Mouse (Mus musculus) megakaryocyte progenitor cell, adult 5-6 weeks (primary cell): ENCODE results near the gene Nup93. TPM values are rescaled to one million over a fixed set of nuclear protein-coding genes. Genes with fewer than 3 reads are reported as not detected.

Experiments
- ATAC-seq: replicated peaks from 2 replicates; pipeline ENCODE4 v1.8.0; 2016; ENCODE audit warnings: mild to moderate bottlenecking, moderate TSS enrichment, inconsistent platforms; ENCODE audit not compliant: poor library complexity
- total RNA-seq, 2 experiments: library from RNA; stranded (forward) in 1 of 2; stranded (reverse) in 1 of 2; fragments of 157-497, 149-512 nt in 1 of 2; fragments of 200-1000 nt in 1 of 2; gene quantifications; 2 replicates each; pipeline versions ENCODE4 v1.2.3 to v1.2.4; 2015 to 2017

Nup93 gene
- total RNA-seq, 2 experiments from 2014 or later: 32.4 to 36.3 TPM

DNA sequence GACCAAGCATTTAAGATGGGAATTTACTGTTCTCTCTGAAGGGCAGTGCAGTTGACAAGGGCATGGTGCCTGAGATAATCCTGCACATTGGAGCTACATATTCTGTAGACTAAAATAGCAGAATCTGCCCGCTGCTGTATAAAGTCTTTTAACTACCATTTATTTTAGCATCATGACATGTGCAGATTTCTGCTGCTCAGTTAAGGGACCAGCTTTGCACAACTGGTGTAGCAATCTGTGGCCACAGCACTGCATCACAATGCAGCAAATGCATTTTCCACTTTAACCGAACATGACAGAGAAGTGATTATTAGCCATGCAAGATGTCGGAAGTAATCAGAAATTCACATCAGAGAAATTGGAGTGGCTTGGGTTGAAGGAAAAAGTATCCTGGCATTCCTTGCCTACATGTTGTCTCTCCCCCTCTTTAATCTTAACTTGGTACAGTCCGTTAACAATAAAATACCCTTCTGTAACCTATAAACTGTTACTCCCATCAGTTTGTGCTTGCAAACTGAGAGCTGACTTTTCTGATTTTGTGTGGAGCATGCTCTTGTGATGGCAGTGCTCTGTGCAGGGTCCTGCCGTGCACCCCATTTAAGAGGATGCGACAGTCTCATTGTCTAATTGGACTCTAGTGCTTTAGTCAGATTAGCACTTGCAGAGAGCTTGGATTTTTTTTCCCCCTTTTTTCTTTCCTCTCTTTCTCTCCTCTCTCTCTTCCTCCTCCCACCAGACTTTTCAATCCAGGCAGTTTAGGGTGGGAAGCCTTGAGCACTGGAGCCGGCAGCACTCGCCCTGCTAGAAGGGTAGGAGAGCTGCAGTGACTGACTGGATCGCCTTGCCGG, 52.2 kb downstream of the Nup93 start:
- no peak for ATAC-seq

DNA sequence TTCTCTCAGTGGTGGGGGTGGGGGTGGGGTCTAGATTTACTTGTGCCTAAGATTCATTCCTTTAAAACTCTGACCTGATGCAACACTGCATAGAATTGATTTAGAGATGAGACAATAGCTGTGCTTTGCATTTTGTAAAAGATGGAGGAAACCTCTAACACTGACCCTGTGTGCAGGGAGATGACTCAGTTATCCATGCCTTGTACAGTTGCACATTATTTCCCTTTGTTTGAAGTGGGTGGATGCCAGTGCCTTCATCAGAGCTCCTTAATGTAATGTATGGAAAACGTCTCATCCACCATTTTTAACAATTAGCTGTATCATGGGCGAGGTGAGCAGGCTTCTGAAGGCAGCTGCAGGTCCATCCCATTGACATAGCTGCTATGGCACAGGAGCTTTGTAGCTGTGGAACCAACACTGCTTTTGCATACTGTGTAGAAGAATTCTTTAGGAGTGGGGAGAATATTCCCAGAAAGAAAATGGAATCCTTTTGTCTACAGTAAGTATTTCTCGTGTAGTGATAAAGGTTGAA, 54.1 kb downstream of the Nup93 start:
- ATAC-seq: no peak

DNA sequence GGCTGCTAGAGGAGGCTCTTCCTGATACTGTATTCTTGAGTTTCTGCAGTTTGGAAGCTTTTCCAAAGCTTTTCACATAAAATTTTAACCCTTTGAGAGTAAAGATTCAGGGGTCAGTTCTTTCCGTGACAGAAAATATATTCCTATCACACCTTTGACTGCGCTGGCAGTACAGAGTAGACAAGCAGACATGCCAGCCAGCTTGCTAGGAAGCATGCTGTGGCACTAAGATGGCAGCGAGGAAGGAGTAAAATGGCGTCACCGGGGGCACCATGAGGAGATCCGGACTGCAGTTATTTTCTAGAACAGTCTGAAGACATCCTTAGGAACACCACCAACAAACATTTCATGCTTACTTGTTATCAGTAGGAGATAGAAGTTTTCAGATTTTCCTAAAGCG, 55.9 kb downstream of the Nup93 start:
- no peak for ATAC-seq

DNA sequence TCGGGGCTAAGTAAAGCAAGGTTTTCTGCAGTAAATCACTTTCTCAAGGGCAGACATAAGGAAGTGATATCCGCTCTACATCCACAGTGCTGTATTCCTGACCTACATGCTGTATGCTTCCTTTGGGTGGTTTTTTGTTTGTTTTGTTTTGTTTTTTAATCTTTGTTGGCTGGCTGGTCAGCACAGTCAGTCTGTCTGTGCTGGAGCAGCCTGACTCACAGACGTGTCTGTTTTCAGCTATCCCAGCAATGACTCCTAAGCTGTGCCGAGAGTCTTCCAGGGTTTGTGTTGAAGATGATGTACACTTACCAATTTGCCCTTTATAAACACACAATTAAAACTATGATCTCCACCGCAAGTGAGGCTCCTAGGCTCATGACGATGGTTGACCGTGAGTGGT, 56.7 kb downstream of the Nup93 start:
- ATAC-seq: no peak

DNA sequence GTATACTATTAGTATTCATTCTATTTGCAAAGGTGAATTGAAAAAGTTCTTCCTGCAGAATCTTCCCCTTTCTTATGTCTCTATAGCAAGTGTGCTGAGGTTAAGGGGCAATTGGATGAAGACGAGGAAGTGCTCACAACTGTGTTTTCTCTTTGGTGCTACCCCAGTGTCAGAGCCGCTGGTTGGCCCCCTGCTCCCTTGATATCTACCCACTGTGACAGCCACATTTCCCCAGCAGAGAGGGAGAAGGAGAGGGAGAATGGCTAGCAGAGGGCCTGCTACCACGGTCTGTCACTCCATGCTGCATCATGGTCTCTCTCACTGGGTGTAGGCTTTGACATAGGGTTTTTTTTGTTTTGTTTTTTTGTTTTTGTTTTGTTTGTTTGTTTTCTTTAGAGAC, 58.2 kb downstream of the Nup93 start:
- ATAC-seq: no peak

DNA sequence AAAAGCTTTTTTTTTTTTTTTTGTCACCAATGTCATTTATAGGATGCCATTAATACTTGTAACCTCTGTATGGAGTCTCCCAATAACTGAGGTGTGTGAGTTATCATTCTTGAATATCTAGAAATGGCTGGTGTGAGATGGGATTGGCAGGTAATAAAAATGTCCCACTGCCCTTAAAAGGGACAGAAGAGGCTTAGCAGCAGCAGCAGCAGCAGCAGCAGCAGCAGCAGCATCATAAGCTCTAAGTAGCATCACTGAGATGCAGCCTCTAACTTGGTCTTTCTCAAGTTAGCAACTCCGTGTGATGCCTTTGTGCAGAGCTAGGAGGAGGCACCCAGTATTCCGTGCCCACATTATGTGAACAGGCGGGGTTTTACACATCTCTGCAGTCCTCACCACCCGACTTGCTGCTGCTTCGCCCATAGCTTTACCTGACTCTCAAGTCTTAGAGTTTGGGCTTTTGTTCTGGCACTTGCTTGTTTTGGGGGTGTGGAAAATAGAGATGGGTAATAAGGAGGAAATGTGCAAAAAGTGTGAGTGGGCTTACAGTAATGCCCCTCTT, 59.0 kb downstream of the Nup93 start:
- no peak for ATAC-seq

DNA sequence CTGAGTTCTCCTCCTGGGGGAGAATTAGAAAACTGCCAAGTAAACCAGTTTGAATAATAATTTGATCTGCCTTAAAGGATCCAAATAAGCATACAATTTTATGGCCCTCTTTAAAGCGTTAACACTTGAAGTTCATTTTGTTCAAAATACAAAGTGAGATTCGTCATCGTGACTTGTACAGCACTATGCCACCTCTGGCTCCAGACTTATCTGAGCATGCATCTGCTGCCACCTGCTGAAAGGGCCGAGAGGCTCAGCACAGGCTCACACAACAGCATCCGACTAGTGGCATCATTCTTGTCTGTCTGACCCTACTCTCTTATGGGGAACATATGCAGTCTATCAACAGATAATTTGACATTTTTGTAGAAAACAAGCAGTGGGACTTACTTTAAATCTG, 59.7 kb downstream of the Nup93 start:
- ATAC-seq: peak; percentile 57

DNA sequence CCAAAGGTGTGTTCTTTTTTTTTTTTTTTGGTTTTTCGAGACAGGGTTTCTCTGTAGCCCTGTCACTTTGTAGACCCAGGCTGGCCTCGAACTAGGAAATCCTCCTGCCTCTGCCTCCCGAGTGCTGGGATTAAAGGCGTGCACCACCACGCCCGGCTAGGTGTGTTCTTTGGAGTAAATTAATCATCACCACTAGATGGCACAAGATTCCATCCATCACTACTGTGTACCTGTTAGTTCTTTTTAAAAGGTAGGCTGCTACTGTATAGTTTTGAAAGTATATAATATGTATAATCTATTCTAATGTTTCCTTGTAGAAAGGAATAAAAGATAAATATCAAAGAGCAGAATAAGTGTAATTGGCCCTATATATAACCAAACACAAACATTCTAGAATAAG, 63.9 kb downstream of the Nup93 start:
- no peak for ATAC-seq

DNA sequence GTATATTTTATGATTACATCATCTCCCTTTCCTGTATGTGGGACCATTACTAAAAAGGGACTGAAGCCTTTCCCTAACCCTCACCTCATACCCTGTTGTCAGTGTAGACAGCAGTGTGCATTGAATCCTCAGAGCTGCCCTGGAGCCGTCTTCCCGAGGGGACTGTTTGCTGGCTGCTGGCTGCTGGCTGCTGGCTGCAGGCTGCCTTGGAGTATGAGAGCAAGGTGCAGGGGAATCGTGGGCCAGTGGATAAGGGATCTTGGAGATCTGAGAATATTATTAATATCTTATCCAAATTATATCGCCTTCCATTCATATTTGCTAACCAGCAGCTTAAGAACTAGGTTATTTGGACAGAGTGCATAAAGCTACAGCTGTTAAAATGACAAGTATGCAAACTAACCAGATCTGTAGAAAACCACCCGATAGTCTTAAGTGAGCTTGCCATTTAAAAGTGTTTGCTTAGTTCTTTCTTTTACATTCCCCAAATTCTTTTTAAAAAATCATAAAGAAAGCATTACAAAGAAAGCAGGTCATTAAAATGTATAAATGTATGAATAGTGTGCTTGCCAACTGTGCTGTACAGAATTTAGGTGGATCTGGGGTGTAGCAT, 65.7 kb downstream of the Nup93 start:
- ATAC-seq: no peak

DNA sequence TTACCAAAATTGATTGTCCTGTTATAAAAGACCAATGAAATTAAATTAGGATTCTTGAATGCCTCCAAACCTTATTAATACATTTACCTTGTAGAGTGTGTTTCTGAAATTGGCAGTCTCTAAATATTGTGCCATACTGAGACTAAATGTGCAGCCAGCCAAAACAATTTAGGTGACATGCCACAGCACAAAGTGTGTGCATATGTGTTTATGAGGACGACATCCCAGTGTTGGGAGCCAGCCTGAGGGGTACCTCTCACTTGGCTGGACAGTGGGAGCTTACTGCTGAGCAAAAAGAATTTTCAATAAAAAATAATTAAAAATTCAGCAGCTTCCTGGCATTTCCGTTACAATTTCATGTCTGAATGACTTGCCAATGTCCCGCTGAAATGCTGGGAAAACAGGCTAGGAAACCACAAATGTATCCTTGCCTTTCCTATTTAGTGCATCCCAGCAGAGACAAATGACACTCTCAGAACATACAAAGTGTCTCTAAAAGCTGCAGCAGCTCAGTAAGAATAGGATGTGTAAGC, 68.2 kb downstream of the Nup93 start:
- ATAC-seq: no peak

DNA sequence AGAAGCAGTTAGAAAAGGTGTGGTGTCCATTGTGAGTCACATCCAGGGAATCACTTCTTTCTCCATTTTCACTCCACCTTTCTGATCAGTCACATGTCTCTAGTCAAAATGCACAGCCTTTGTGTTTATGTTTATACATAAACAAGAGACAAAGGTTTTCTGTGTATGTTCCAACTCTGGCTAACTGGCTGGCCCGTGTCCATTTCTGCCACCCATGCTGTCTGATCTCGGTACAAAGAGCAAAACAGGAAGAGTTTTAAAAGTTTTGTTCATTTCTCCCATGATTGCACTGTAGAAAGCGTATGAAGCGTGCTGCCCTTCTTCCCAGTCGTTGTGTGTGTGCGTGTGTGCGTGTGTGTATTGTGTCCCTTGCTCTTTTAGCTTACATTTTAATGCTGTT, 69.8 kb downstream of the Nup93 start:
- ATAC-seq: no peak

DNA sequence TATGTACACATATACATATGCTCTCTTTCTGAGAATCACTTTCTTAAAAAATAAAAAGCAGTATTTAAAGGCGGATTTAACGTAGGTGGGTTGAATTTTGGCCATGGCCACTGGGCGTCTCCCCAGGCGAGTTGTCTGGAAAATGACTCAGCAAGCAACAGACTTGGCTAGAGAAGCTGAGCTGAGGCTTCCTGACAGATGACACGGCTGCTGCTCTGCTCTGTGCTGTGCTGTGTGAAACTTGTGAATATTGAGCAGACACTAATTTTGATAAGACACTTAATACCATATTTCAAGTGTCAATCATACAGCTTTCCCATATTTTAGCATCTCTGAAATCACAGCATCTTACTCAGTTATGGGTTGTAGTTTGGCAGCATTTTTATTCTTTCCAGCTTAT, 76.2 kb downstream of the Nup93 start:
- peak; percentile 95 for ATAC-seq

DNA sequence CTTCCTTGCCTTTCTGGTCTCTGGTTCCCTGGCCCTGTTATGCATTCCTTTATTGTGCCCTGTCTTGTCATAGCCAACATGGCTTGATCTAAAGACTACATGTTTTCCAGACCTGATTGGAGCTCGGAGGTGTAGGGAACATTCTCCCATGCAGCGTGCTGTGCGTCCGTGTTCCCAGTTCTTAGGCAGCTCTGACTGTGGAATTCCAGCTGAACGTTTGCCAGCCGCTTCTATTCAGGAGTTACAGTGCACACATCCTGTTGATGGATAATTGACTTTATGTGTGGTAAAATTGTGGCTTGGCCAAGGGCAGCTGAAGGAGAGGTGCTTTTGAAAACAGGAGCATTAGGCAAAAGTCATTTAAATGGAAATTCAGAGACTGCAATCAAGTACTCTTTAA, 77.7 kb downstream of the Nup93 start:
- ATAC-seq: no peak

DNA sequence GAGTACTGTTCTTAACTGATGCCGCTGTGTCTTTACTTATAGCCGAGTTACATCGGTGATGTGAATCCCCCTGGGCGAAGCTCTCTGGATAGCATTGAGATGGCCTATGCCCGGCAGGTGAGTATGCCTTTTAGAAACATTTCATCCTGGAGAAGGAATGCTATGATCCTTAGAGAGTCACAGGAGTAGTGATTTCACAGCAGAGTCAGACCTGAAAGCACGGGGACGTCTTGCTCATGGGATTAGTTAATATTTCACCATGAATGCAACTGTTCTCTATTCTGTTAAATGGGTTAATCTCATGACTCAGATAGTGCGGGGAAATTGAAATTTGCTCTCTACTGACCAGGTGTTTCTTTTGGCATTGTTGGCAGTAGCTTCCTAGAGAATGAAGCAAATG, 78.3 kb downstream of the Nup93 start:
- no peak for ATAC-seq

DNA sequence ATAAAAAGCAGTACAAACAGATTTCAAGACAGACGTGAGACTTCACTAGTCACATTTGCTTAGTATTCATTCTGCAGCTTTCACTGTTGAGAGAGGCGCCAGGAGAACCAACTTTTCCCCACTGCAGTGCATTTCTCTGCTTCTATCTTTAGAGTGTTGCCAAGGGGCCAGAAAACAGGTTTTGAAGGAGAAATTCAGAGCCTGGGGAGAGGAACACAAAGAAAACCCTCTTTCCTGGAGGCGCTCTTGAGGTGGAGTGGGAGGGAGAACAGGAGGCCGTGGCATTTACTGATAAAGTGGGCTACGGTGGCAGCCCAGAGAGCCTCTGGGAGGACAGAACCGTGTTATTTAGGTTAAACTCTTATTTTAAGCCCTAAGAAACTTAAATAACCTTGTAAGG, 81.3 kb downstream of the Nup93 start:
- peak; percentile 63 for ATAC-seq

DNA sequence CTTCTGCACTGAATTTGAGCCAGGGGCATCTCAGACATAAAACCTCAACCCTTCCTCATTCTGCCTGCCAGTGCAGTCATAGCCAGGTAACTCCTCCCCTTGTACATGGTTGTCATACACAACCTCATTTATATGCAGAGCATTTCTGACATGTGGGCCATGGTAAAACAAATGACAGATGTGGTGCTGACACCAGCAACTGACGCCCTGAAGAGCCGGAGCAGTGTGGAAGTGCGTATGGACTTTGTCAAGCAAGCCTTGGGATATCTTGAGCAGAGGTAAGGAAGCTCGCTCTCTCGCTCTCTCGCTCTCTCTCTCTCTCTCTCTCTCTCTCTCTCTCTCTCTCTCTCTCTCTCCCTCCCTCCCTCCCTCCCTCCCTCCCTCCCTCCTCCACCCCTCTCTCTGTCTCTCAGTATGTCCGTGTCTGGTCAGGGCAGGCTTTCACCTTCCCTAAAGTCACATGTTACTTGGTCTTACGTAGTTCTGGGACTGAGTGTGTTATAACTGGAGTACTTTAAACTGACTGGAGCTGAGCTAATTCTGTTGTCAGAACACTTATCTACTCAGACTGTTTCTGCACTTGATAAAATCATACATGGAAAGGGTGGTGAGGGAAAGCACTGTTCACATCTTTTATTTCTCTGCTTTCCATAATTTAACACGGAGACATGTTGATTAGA, 82.1 kb downstream of the Nup93 start:
- ATAC-seq: peak; percentile 27

DNA sequence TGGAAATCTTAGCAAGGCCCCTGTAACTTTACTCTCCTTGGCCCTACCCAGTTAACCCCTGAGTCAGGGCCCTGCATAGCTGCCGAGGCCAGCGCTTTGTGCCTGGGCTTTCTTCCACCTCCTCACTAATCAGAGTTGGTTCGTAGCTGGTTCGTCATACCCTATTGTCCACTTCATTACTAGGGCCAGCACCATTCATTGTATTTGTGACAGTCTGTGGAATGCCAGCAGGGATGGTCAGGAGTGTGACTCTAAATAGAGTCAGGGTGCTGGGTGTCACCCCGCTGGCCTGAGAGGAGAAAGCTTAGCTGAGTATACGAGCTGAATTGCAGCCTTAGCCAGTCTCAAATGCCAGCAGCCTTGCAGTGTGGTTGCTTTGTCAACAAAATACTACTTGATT, 82.7 kb downstream of the Nup93 start:
- no peak for ATAC-seq

DNA sequence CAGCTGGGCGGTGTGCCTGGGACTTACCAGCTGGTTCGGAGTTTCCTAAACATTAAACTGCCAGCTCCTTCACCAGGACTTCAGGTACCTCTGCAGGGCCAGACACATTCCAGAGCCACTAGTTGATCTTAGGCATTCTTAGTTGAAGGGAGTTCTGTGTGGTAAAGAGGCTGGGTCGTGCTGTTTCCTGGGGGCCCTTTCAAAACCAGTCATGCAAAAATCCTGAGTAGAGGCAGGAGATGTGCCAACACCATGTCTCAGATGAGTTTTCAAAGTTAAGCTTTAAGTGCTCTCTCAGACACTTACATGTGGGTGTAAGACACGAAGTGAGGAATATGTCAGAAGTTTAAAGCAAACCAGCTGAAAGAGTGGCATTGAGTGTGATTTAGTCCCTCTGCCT, 86.4 kb downstream of the Nup93 start:
- no peak for ATAC-seq

DNA sequence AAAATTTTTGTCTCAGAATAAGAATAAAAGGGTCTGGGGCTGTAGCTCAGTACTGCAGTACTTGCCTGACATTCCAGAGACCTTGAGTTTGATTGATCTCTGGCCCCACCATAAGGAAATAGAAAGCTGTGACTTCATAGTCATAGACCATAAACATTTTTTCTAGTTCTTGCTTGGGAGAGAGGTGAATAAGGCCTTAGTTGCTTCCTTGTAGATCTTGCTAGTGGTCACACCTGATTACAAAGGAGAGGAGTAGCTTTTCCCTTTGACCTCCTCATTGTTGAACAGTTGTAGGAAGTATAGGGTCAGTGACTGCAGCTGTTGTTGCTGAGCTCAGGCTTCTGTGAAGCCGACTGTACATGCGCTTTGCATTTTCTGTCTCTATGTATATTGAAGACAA, 90.0 kb downstream of the Nup93 start:
- ATAC-seq: no peak

DNA sequence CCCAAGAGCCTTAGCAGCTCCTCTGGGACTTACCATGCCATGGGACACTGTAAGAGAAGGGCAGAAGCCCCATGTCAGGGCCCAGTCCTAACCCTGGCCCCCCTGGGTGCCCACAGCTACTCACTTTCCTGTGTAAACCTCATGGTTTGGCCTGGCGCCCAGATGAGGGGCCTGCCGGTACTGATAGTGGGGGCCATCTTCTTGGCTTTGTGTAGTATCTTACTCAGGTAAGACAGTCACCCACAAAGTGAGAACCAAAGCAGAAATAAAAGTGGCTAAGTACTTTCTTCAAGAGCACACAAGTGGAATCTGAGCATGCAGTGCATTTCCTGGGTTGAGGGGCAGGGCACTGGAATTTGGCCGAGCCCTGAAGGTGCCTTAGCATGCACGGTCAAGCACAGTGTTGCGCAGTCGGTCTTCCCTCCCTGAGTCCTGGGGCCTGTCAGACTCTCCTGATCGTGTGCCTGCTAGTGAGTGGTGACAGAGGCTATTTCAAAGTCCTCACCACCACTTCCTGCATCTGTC, 92.7 kb downstream of the Nup93 start:
- peak; percentile 73 for ATAC-seq

DNA sequence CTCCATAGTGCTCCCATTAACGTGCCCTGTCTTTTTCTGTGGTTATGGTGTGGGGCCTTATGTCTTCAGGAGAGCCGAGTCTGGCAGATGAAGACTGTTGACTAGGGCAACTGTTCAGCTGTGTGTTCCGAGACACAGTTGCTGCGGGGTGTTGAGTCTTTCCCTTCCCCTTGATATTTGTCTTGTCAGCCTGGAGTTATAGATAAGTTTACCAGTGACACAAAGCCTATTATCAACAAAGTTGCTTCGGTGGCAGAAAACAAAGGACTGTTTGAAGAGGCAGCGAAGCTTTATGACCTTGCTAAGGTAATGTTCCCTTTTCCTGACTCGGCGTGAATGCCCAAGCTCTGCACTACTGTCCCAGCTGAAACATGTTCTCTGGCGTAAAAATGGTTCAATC, 93.3 kb downstream of the Nup93 start:
- peak; percentile 77 for ATAC-seq
